Mouse (Mus musculus): Measurements from ENCODE around the gene Kcnh4. TPM values are rescaled to one million over a fixed set of nuclear protein-coding genes. Genes with fewer than 3 reads are reported as not detected.

Gene Kcnh4
- total RNA-seq (2014; rRNA removed) (13.7 and 19.6 TPM in 2 replicates), polyA plus RNA-seq (2015; fragmentation: Nextera tagmentation; extraction: Ambion mirVana) (6.1 and 7.4 TPM in 2 replicates)

- under 1% methylated on average over 41 of the region's 51 CpGs for WGBS
- Histone ChIP-seq H3K4me3 (ENCODE audit: low read depth, low read length) (peak within 1 kb of the TSS; percentile 65), H3K27ac (ENCODE audit: low read depth, low read length) (peak within 1 kb of the TSS; percentile 69), H3K9ac (replicated peaks; ENCODE audit: low read length, poor library complexity, severe bottlenecking) (peak within 1 kb of the TSS; percentile 74), H3K9me3 (ENCODE audit: low read length) (no peaks in the 10 kb centered on the region), H3K27me3 (ENCODE audit: insufficient read depth, low read length) (no peaks in the 10 kb centered on the region), H3K4me2 (ENCODE audit: low read depth, low read length, poor library complexity, severe bottlenecking) (peak within 1 kb of the TSS; percentile 73), H3K36me3 (ENCODE audit: insufficient read depth, low read length) (peaks cover 16% of the 10 kb centered on the region), H3K4me1 (ENCODE audit: insufficient read depth, low read length) (0 out of 2 replicates have a peak, but pooled peaks cover 7% of the 10 kb centered on the region)
- DNase-seq (ENCODE audit: low spot score) (peak; percentile 91), ATAC-seq (ENCODE audit: low FRiP score) (peak; percentile 74)
- TF ChIP-seq CTCF (IDR thresholded peaks at IDR 0.05) = peak; percentile 78
These were observed at the start of gene Kcnh4 for GRCm38 (mm10) chr11:100759611-100760233. Gene Kcnh4, minus strand, starts transcription at chr11:100759942.

GRCm38 (mm10) chr11:100806380-100807305 is 46.9 kb upstream of the Kcnh4 start:
- H3K4me2 ChIP-seq (ENCODE audit: low read depth, low read length, poor library complexity, severe bottlenecking) = no peak overlapping the region
- H3K27ac ChIP-seq (ENCODE audit: low read depth, low read length) = no peak overlapping the region
- no peaks in the 10 kb centered on the region for H3K4me1 ChIP-seq (ENCODE audit: insufficient read depth, low read length)
- TF ChIP-seq CTCF (IDR thresholded peaks at IDR 0.05) = no peak
- no peaks in the 10 kb centered on the region for H3K9me3 ChIP-seq (ENCODE audit: low read length)
- no peak for DNase-seq (ENCODE audit: low spot score)
- no peak overlapping the region for H3K9ac ChIP-seq (replicated peaks; ENCODE audit: low read length, poor library complexity, severe bottlenecking)
- WGBS = 66% methylated on average over 20 of the region's 20 CpGs
- H3K27me3 ChIP-seq (ENCODE audit: insufficient read depth, low read length) = no peaks in the 10 kb centered on the region
- peaks cover 32% of the 10 kb centered on the region for H3K36me3 ChIP-seq (ENCODE audit: insufficient read depth, low read length)
- no peak for ATAC-seq (ENCODE audit: low FRiP score)
- H3K4me3 ChIP-seq (ENCODE audit: low read depth, low read length) = no peak overlapping the region

- Histone ChIP-seq H3K4me3 (ENCODE audit: low read depth, low read length) (no peak overlapping the region), H3K27ac (ENCODE audit: low read depth, low read length) (no peak overlapping the region), H3K4me1 (ENCODE audit: insufficient read depth, low read length) (no peaks in the 10 kb centered on the region), H3K36me3 (ENCODE audit: insufficient read depth, low read length) (peaks cover 39% of the 10 kb centered on the region), H3K4me2 (ENCODE audit: low read depth, low read length, poor library complexity, severe bottlenecking) (no peak overlapping the region), H3K27me3 (ENCODE audit: insufficient read depth, low read length) (no peaks in the 10 kb centered on the region), H3K9ac (replicated peaks; ENCODE audit: low read length, poor library complexity, severe bottlenecking) (no peak overlapping the region), H3K9me3 (ENCODE audit: low read length) (no peaks in the 10 kb centered on the region)
- ATAC-seq (ENCODE audit: low FRiP score) (no peak), DNase-seq (ENCODE audit: low spot score) (no peak)
- 88% methylated on average over 7 of the region's 7 CpGs for WGBS
- no peak for TF ChIP-seq CTCF (IDR thresholded peaks at IDR 0.05)
These were observed 45.8 kb upstream of the Kcnh4 start for GRCm38 (mm10) chr11:100805535-100805934.

- H3K27me3 ChIP-seq (ENCODE audit: insufficient read depth, low read length) = no peaks in the 10 kb centered on the region
- no peak overlapping the region for H3K9ac ChIP-seq (replicated peaks; ENCODE audit: low read length, poor library complexity, severe bottlenecking)
- no peaks in the 10 kb centered on the region for H3K4me1 ChIP-seq (ENCODE audit: insufficient read depth, low read length)
- 96% methylated on average over 10 of the region's 10 CpGs for WGBS
- DNase-seq (ENCODE audit: low spot score) (no peak), ATAC-seq (ENCODE audit: low FRiP score) (no peak)
- peaks cover 42% of the 10 kb centered on the region for H3K36me3 ChIP-seq (ENCODE audit: insufficient read depth, low read length)
- H3K4me3 ChIP-seq (ENCODE audit: low read depth, low read length) = no peak overlapping the region
- no peak for TF ChIP-seq CTCF (IDR thresholded peaks at IDR 0.05)
- no peak overlapping the region for H3K4me2 ChIP-seq (ENCODE audit: low read depth, low read length, poor library complexity, severe bottlenecking)
- no peaks in the 10 kb centered on the region for H3K9me3 ChIP-seq (ENCODE audit: low read length)
- no peak overlapping the region for H3K27ac ChIP-seq (ENCODE audit: low read depth, low read length)
These were observed 44.7 kb upstream of the Kcnh4 start for GRCm38 (mm10) chr11:100804409-100804808.

GRCm38 (mm10) chr11:100799426-100799825 is 39.7 kb upstream of the Kcnh4 start:
- no peak for DNase-seq (ENCODE audit: low spot score)
- WGBS = 54% methylated on average over 5 of the region's 5 CpGs
- no peak overlapping the region for H3K9ac ChIP-seq (replicated peaks; ENCODE audit: low read length, poor library complexity, severe bottlenecking)

GRCm38 (mm10) chr11:100796585-100796984 is 36.8 kb upstream of the Kcnh4 start:
- DNase-seq (ENCODE audit: low spot score) = no peak
- WGBS = 73% methylated on average over 8 of the region's 8 CpGs
- no peaks in the 10 kb centered on the region for H3K9me3 ChIP-seq (ENCODE audit: low read length)
- H3K4me1 ChIP-seq (ENCODE audit: insufficient read depth, low read length) = no peaks in the 10 kb centered on the region
- no peak overlapping the region for H3K4me3 ChIP-seq (ENCODE audit: low read depth, low read length)
- H3K4me2 ChIP-seq (ENCODE audit: low read depth, low read length, poor library complexity, severe bottlenecking) = no peak overlapping the region
- no peak for TF ChIP-seq CTCF (IDR thresholded peaks at IDR 0.05)
- H3K27ac ChIP-seq (ENCODE audit: low read depth, low read length) = no peak overlapping the region
- ATAC-seq (ENCODE audit: low FRiP score) = no peak
- no peak overlapping the region for H3K9ac ChIP-seq (replicated peaks; ENCODE audit: low read length, poor library complexity, severe bottlenecking)
- H3K36me3 ChIP-seq (ENCODE audit: insufficient read depth, low read length) = peaks cover 13% of the 10 kb centered on the region
- H3K27me3 ChIP-seq (ENCODE audit: insufficient read depth, low read length) = no peaks in the 10 kb centered on the region

More at GRCm38 (mm10) chr11:100799426-100799825, 39.7 kb upstream of the Kcnh4 start:
- Histone ChIP-seq H3K4me1 (ENCODE audit: insufficient read depth, low read length) (no peaks in the 10 kb centered on the region), H3K4me3 (ENCODE audit: low read depth, low read length) (no peak overlapping the region), H3K36me3 (ENCODE audit: insufficient read depth, low read length) (peaks cover 36% of the 10 kb centered on the region), H3K27me3 (ENCODE audit: insufficient read depth, low read length) (no peaks in the 10 kb centered on the region), H3K27ac (ENCODE audit: low read depth, low read length) (no peak overlapping the region), H3K9me3 (ENCODE audit: low read length) (no peaks in the 10 kb centered on the region), H3K4me2 (ENCODE audit: low read depth, low read length, poor library complexity, severe bottlenecking) (no peak overlapping the region)
- no peak for TF ChIP-seq CTCF (IDR thresholded peaks at IDR 0.05)
- no peak for ATAC-seq (ENCODE audit: low FRiP score)
